Mouse (Mus musculus): ENCODE data around the gene 4932438H23Rik.

The 4932438H23Rik gene

GRCm38 (mm10) chr16:91095022-91095421 is at the start of gene 4932438H23Rik:
TSS of gene 4932438H23Rik (minus strand) at chr16:91095122.
- no peak for DNase-seq (ENCODE audit: low spot score in 2 of 2)

GRCm38 (mm10) chr16:91140991-91141630 is 46.2 kb upstream of the 4932438H23Rik start:
- DNase-seq (ENCODE audit: low spot score in 2 of 2) = no peak

- DNase-seq (ENCODE audit: low spot score in 2 of 2) = no peak
Measured at GRCm38 (mm10) chr16:91140457-91140856, 45.5 kb upstream of the 4932438H23Rik start.

- DNase-seq (ENCODE audit: low spot score in 2 of 2) = no peak
Measured at GRCm38 (mm10) chr16:91140056-91140455, 45.1 kb upstream of the 4932438H23Rik start.

GRCm38 (mm10) chr16:91139481-91139880 is 44.6 kb upstream of the 4932438H23Rik start:
- no peak for DNase-seq (ENCODE audit: low spot score in 2 of 2)

- no peak for DNase-seq (ENCODE audit: low spot score in 2 of 2)
Measured at GRCm38 (mm10) chr16:91138736-91139135, 43.8 kb upstream of the 4932438H23Rik start.

- DNase-seq (ENCODE audit: low spot score in 2 of 2) = no peak
Measured at GRCm38 (mm10) chr16:91138151-91138550, 43.2 kb upstream of the 4932438H23Rik start.

- no peak for DNase-seq (ENCODE audit: low spot score in 2 of 2)
Measured at GRCm38 (mm10) chr16:91136607-91137006, 41.7 kb upstream of the 4932438H23Rik start.

GRCm38 (mm10) chr16:91129916-91130315 is 35.0 kb upstream of the 4932438H23Rik start:
- DNase-seq (ENCODE audit: low spot score in 2 of 2) = no peak

GRCm38 (mm10) chr16:91128431-91128830 is 33.5 kb upstream of the 4932438H23Rik start:
- no peak for DNase-seq (ENCODE audit: low spot score in 2 of 2)

GRCm38 (mm10) chr16:91126734-91127524 is 32.0 kb upstream of the 4932438H23Rik start:
- no peak for DNase-seq (ENCODE audit: low spot score in 2 of 2)

- no peak for DNase-seq (ENCODE audit: low spot score in 2 of 2)
Measured at GRCm38 (mm10) chr16:91124256-91124655, 29.3 kb upstream of the 4932438H23Rik start.

- DNase-seq (ENCODE audit: low spot score in 2 of 2) = no peak
Measured at GRCm38 (mm10) chr16:91123821-91124220, 28.9 kb upstream of the 4932438H23Rik start.

- no peak for DNase-seq (ENCODE audit: low spot score in 2 of 2)
Measured at GRCm38 (mm10) chr16:91119879-91120278, 25.0 kb upstream of the 4932438H23Rik start.

- DNase-seq (ENCODE audit: low spot score in 2 of 2) = no peak
Measured at GRCm38 (mm10) chr16:91116696-91117095, 21.8 kb upstream of the 4932438H23Rik start.

GRCm38 (mm10) chr16:91116006-91116405 is 21.1 kb upstream of the 4932438H23Rik start:
- DNase-seq (ENCODE audit: low spot score in 2 of 2) = no peak

GRCm38 (mm10) chr16:91110999-91111535 is 16.1 kb upstream of the 4932438H23Rik start:
- DNase-seq (ENCODE audit: low spot score in 2 of 2) = no peak

GRCm38 (mm10) chr16:91107608-91108007 is 12.7 kb upstream of the 4932438H23Rik start:
- DNase-seq (ENCODE audit: low spot score in 2 of 2) = no peak

GRCm38 (mm10) chr16:91105481-91106051 is 10.6 kb upstream of the 4932438H23Rik start:
- no peak for DNase-seq (ENCODE audit: low spot score in 2 of 2)

GRCm38 (mm10) chr16:91104821-91105480 is 10.0 kb upstream of the 4932438H23Rik start:
- DNase-seq (ENCODE audit: low spot score in 2 of 2) = no peak

- no peak for DNase-seq (ENCODE audit: low spot score in 2 of 2)
Measured at GRCm38 (mm10) chr16:91103386-91103785, 8.5 kb upstream of the 4932438H23Rik start.

- DNase-seq (ENCODE audit: low spot score in 2 of 2) = no peak
Measured at GRCm38 (mm10) chr16:91100484-91100883, 5.6 kb upstream of the 4932438H23Rik start.
